Mouse (Mus musculus): ENCODE data around the gene Dtx4.
"Not testable (repeated sequence)": the region's sequence is repeated elsewhere in the genome, so short reads cannot be mapped to it uniquely, and the experiment has no call there.

Gene Dtx4

DNA sequence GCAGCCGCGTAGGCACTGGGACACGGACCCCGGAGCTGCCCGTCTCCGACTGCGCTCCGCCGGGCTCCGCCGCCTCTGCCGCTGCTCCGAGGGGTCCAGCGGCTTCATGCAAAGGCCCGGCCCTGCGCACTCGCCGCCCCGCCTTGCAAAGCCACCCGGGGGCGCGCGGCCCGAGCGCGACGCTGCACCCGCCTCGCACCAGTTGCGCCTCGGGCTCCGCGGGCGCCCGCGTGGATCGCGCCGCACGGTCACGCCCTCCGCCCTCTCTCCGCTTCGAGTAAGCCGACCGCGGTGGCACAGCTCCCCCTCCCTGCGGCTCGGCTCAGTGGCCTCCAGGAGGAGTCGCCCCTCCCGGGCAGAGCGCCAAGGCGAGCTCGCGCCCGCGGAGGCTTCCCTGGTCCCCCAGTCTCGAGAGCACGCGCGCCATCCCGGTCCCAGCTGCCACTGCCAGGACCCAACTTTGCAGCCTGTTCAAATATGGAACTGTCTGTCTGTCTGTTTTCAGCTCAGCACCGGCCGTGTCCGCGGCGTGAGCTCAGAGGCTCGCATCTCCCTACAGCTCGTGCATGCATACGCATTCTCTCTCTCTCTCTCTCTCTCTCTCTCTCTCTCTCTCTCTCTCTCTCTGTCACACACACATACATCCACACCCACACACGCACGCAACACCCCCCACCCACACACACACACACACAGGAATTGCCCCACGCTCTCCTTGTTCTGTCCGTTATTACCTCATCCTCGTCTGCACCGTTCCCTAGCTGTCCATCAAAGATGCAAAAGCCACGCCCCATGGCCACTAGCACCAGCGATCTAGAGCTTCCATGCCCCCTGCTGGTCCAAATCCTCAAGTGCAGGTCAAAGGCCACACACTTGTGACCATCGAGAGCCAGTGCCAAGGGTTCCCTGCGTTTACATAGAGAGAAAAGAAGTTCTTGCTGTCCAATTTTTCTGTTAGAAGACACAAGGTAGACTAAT, at the start of gene Dtx4:
TSS of gene Dtx4 (minus strand) at position 85 of the 978 bp plus-strand sequence.
- peak; percentile 96 for DNase-seq (ENCODE audit: low read depth, low spot score)

DNA sequence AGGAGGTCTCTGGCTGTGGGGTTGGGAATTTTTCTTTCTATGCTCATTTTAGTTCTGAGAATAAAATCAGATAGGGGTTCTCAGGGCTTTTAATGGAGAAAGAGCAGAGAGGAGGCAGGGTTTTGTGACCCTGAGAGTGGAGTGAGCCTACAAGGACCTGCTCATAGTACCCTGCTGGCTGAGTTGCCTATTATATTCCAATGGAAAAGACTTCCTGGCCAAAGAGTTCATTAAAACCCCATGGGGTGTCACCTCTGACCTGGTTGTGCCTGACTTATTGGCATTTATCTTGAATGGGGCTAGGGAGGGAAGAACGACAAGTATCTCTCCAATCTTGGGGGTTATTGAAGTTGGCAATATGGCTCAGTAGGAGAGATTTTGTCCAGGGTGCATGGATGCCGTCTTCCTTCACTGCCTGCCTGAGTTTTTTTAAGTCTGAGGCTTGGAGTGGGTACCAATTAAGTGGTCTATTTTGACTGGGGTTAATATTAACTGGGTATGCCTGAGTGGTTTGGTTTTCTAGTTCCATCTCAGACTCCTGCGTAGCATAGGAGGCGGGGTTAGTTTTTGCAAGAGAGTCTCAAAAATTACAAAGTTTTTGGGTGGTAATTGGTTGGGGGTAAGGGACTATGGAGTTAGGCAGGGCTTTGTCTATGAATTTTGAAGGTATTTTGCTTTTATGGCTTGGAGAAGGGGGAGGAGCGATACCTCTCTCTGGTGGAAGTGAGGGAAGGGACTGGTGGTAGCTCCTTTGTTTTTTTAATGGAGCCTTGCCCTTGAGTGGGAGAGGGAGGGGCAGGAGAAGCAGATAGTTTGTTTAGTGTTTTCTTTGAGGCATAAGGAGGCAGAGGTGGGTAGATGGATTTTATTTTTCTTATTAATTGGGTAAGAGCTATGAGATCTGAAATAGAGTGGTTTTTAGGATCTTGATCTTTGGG, 49.0 kb upstream of the Dtx4 start:
- DNase-seq (ENCODE audit: low read depth, low spot score), result peak; percentile 30

DNA sequence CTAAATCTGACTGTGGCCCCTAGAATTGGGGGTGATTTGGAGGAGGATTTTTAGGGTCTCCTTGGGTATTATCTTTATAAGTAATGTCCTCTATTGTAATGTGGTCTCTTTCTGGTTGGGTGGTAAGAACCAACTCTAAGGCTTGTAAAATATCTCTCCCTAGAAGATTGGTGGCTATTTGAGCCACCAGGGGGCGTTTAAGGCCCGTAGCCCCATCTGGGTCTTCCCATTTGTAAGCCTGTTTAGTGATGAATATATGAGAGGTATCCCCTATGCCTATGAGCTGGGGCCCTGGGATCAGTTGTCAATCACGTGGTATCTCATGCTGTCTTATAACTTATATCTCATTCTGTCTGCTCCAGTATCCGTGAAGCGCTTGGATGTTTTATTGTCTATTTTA, 47.9 kb upstream of the Dtx4 start:
- DNase-seq (ENCODE audit: low read depth, low spot score), result peak; percentile 37

DNA sequence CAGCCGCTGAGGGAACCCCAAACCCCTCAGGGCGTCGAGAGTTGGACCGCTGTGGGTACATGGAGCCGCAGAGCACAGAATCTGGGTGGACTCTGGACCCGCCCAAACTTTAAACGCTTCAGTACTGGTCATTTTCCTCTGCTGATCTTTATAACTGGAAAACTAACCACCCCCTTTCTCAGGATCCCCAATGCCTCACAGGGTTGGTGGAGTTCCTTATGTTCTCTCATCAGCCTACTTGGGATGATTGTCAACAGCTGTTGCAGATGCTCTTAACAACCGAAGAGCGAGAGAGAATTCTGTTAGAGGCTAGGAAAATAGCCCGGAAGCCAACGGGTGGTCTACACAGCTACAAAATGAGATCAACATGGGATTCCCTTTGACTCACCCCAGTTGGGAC, 44.2 kb upstream of the Dtx4 start, which contains the start of gene Fam111a:
TSS of gene Fam111a (plus strand) at position 301 of the 400 bp plus-strand sequence.
- not testable (repeated sequence) for DNase-seq (ENCODE audit: low read depth, low spot score)

DNA sequence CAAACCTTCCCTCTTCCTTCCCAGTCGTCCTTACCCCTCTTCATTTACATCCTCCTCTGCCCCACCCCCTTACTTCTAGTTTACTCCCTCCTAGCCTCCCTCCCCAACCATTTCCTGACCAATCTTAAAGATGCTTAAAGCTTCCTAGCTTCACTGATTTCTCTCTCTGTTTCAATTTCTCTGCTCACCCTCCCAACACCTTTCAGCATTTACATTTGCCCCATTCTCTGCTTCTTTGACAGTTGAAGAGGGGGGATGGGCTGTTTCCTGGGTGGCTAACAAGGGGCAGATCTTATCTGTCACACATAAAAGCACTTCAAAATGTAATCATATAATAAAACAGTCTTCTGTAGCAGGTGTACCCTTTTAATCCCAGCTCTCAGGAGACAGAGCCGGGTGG, 40.4 kb upstream of the Dtx4 start:
- no peak for DNase-seq (ENCODE audit: low read depth, low spot score)

DNA sequence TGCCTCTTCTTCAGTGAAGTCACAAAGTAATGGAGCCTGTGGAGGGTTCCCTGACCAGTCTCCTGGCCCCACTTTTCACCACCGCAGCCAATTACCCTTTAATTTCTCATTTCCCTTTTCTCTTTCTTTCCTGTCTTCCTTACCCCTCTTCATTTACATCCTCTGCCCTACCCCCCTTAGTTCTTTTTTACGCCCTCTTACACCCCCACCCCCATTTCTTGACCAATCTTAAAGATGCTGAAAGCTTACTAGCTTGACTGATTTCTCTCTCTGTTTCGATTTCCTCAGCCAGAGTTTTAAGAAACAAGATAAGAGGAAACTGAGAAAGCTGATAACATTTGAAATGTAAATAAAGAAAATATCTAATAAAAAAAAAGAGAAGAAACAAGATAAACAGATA, 39.5 kb upstream of the Dtx4 start:
- no peak for DNase-seq (ENCODE audit: low read depth, low spot score)

DNA sequence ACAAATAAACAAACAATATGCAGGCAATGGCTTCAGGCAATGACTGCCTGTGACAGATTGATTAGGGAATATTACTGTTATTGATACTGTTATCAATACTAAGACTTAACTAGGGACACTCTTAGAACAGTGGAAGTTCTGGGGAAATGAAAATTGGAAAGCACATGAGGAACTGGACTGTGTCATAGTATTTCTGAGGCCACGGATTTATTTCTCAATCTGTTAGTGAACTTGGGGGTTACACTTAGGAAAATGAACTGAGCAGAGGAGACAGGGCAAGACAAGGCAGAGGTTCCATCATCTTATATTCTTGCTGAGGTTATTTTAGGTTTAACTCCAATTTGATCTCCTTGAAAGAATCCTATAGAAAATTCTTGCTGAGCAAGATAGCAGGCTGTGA, 38.7 kb upstream of the Dtx4 start:
- no peak for DNase-seq (ENCODE audit: low read depth, low spot score)

DNA sequence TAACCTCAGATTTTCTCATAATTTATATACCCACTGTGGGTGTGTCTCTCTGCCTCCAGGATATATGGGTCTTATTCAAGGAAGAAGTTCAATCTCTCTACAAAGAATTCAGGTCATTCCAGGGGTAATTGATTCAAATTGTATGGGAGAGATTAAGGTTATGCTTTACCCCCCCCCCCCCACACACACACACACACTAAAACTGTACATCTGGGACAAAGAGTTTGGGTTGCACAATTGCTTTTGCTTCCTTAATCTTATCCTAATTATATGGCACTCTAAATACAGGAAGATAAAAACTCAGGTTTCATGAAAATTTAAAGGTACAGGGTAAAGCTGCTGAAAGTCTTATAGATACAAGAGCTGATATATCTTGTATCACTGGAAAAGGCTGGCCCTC, 35.9 kb upstream of the Dtx4 start:
- no peak for DNase-seq (ENCODE audit: low read depth, low spot score)

DNA sequence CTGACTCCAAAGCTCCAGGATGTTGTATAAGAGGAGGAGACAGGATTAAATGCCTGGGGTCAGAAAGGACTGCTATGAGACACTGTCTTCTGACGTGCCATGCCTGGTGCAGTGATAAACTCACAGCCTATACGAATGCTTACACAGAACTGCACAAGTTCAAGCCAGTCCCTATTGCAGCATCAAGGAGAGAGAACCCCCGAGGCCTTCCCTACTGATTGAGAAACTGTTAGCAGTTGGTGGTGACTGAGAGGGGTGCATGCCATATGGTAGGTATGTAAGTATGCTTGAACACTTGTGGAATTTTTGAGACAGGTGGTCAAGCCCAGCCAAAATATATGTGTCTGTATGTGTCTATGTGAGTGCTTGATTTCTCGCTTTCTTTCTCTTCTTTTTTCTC, 22.1 kb upstream of the Dtx4 start:
- DNase-seq (ENCODE audit: low read depth, low spot score), result no peak

DNA sequence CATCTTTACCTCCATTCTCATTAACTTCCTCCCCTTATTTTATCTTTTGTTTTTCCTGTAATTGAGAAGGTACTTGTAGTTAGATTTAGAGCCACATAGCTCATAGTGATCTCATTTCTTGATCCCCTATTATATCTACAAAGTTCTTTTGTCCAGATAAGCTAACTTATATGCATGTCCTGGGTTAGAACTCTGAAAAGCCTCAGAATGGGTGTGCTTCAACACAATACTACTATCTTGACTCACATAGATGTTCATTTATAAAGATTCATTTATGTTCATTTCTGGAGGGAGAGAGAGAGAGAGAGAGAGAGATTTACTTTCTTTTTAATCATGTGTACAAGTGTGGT, 17.3 kb upstream of the Dtx4 start:
- no peak for DNase-seq (ENCODE audit: low read depth, low spot score)

DNA sequence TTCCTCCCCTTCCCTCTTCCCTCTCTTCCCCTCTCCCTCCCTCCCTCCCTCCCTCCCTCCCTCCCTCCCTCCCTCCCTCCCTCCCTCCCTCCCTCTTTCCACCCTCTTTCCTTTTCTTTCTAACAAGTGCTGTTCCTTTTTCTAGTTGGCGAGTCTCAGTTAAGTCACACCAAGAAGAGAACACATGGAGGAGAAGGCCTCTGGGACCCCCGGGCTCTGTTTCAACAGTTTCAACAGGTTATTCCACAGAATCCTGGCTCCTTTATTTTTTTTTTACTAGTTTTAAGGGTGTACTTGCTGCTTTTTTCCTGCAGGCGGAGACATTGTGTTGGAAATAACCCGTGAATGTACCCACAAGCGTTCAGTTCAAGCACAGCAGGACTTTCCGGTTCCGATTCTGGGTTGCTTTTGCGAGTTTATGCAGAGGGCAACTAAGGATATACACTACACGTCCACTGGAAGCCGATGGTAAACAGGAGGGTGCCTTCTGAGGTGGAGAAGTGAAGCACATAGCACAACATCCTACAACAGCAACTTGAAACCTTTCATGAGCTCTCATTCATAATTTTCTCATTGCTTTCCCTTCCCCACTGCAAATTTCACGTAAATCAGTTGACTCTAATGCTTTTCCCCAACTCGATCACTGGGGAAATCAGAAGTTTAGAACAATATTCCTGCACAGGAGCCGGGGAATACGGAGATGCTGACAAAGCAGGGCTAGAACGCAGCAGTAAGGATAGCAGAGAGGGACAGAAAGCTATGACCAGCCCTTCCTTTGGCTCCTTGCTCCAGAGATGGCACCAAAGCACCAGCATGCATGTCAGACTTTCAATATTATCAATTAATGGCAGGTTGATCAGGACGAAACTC, 16.7 kb upstream of the Dtx4 start:
- DNase-seq (ENCODE audit: low read depth, low spot score), result peak; percentile 75

DNA sequence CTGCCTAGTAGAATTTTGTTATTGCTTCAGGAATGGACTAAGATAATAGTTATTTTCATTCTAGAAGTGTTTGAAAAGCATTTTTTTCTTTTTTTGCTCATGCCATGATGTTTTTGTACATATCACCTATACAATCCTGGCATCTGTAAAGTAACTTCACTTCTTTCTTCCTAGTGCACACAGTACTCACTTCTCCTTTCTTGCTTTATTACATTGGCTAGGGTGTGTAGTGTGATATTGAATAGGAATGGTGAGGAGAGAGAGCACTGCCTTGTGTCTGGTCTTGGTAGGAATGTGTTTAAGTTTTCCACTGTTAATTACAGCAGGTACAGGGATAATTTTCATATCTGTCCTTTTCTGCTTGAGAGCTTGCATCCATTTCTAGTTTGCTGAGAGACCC, 13.4 kb upstream of the Dtx4 start:
- no peak for DNase-seq (ENCODE audit: low read depth, low spot score)

DNA sequence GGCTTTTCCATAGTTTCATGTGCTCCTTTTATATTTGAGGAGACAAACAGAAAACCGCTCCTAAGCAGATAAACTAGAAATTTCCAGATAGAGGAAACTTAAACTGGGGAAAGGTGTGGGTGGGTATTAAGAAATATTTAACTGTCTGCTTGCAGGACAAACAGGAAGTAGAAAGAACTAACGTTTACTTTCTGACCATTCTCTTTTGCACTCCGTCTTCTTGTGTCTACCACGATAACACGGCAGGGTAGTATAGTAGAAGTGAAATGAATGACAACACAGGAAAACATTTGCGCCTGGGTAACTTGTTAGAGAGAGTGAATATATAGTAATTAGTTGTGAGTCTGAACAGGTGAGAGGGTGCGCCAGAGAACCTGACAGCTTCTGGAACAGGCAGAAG, 1.5 kb upstream of the Dtx4 start:
- no peak for DNase-seq (ENCODE audit: low read depth, low spot score)

DNA sequence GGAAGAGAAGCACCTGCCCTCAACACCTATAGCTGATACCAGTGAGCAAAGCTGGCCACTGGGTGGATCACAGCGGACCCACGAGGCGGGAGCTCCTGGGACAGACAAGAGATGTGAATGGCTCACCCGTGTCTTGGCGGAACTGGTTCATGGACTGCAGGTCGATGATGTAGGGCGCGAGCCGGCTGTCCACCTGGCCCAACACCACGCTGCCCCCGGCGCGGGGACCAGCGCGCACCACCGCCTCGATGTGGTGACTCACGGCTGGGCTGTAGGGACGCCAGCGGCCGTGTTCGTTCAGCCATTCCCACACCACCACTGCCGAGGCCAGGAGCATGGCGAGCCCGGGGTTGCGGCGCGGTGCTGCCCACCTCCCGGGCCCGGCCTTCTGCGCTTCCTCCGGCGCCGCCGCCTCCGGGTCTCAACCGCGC, 358 bp downstream of the Dtx4 start:
- DNase-seq (ENCODE audit: low read depth, low spot score), result peak; percentile 46

DNA sequence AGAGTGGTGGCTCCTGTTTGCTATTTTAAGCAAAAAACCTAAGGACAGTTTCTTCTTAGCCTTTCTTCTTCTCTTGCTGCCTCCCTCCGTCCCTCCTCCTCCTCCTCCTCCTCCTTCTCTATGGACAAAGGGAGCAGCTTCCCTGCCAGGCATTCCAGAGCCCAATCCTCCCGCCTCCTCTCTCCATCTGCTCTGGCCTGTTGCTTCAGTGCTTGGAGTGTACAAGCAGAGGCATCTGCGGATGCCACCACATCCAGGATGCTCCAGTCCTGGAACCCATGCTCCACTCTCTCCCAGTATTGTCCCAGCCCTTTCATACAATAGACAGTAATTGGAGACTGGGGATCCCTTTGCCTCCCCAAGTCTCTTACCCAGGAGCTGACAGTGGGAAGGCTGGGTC, 1.1 kb downstream of the Dtx4 start:
- no peak for DNase-seq (ENCODE audit: low read depth, low spot score)

DNA sequence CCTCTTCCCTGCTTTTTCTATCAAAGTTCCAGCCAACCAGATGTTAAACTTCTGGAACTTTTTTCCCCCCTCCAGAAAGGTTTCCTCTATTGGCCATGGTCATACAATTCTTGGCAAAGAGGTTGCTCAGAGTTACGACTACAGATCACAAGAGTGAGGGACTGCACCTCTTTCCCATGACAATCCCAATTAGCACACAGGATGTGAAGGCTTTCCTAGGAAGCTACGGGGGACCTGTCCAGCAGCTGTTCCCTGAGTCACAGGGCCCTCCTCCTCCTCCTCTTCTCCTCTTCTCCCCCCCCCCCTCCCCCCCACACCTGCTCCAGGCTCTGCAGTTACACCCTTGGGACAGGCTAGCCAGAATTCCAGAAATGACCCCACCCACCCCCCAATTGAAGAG, 1.8 kb downstream of the Dtx4 start:
- no peak for DNase-seq (ENCODE audit: low read depth, low spot score)

DNA sequence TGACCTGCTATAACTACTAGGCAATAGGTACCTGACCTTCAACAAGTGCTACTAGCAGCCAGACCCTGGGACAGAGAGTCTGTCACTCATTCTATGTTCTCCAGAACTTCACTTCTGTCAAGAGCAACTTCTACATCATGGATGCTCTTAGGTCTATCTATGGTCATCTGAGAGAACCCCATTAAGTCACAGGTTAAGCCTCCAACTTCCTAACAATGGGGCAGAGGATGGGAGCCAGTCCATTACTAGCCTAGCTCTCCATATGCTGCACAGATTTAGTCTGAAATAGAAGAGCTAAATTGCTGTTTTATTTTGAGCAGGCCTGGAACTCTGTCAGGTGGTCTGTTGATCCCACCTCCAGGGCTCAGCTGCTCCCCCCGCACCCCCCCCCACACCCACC, 2.3 kb downstream of the Dtx4 start:
- DNase-seq (ENCODE audit: low read depth, low spot score), result no peak

DNA sequence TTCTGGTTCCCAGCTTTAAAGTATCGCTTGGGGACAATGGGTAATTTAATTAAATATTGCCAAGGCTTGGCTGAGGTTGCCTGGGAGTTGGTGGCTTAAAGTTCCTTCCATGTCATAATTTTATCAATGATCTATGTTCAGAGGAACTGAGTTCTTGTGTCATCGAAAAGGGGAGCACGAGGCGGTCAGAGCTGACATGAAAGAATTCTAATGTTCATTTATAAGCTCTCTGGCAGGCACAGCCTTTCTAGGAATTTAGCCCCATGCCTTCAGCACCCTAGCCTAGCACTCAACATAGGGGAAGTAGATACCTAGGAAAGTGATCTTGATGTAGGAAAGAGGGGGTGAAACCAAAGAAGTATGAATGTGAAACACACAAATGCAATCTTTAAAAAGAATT, 2.9 kb downstream of the Dtx4 start:
- DNase-seq (ENCODE audit: low read depth, low spot score), result no peak

DNA sequence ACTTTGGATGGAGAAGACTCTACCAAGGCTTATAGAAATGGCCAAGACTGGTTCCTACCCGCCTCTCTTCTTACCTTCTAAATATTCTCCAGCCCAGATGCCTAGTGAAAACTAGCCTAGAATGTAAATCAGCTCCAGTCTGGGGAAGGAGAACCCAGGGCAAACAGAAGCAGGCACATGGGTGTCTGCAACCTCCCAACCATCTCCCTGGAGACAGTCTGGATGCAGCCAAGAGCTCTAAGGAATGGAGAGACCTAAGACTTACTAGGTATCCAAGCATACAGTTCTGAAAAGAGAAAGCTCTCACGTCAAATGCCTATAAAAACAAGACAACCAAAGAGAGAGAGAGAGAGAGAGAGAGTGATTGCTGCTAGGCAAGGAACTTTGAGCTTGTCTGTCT, 3.3 kb downstream of the Dtx4 start:
- no peak for DNase-seq (ENCODE audit: low read depth, low spot score)

DNA sequence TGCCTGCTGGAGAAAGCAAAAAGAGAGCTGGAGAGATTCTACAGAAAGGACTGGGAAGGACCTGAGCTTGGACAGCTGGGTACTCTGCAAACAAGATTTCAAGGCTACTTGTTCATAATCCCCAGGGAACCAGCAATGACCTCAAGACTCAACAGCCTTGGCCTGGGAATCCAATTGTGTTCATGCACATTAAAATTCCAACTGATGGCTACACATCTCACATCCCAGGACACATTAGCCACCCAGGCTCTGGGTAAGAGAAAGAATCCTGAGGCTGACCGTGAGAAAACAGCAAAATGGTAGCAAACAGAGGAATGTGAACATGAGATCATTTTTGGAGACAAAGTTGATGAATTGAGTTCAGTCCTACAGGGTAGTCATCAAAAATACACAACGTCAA, 5.0 kb downstream of the Dtx4 start:
- no peak for DNase-seq (ENCODE audit: low read depth, low spot score)

DNA sequence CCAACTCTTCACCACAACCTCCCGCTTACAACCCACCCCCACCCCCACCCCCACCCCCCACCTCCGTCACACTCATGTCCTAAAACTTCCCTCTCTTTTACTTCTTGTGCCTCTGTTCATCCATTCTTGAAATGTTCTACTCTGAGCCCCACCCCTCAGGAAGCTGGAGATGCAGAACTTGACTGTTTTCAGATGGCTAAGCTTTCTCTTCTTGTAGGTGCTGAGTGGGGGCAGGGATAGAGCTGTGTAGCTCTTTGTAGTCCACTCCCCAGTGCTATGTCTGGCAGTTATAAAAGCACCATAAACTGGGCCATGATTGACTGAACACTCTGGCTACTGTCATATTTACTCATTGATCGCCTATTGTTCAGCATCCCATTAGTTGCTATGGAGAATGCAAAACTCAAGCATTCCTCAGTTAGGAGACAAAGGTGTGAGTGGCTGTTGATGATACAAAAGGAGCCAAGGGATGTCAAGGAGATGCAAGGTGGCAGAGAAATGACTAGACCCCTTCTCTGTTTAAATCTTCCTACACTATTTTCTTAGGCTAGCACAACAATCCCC, 6.2 kb downstream of the Dtx4 start:
- DNase-seq (ENCODE audit: low read depth, low spot score), result no peak
